Mouse (Mus musculus) right cerebral cortex, postnatal 25 days (tissue): ENCODE measurements at regions not wholly inside any gene's neighbourhood (a gene's known extent, or its start where the extent isn't known, plus 50 kb on each side); places are given as distances from the start of the nearest gene placed in this dataset.

Experiments used
- DNase-seq: peaks from one replicate; pipeline ENCODE4 v3.0.0; 2022

- DNase-seq, result no peak
These were observed 350.5 kb upstream of the Fam92a start for GRCm38 (mm10) chr4:12522358-12522757.

DNA sequence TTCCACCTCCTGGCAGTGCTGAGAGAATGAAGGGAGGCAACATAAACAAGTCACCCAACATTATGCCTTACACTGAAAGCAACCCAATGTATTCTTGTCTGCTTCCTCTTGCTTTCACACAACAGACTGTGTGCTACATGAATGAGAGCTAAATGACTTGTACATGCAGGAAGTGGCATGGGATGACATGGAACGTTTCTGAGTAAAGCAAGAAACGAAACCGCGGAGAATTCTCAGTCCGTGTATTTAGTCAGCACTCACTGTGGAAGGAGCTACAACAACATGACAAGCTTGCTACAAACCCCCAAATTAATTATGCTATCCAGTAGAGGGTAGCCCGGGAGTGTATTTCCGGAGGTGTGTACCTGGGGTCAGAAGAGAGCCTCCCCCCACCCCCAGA is 349.4 kb upstream of the Fam92a start:
- no peak for DNase-seq

DNA sequence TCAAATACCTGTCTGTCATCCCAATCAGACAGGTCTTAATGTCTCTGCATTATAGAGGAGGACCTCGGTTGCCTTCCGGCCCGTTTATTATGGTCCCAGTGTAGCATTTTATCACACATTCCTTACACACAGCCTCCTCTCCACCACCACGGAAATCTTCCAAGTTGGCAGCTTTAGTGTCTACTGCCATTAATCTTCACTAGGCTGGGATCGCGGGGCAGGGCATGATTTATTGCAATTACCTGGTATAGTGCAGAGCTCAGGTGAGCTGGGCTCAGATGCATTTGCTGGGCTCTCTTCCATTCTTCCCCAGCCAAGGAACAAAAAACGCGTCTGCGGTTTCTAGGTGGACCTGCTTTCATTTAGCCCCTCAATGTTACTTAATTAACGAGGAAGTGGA is 344.7 kb upstream of the Fam92a start:
- DNase-seq, result no peak

GRCm38 (mm10) chr4:12511656-12512385 is 340.0 kb upstream of the Fam92a start:
- peak; percentile 77 for DNase-seq

DNA sequence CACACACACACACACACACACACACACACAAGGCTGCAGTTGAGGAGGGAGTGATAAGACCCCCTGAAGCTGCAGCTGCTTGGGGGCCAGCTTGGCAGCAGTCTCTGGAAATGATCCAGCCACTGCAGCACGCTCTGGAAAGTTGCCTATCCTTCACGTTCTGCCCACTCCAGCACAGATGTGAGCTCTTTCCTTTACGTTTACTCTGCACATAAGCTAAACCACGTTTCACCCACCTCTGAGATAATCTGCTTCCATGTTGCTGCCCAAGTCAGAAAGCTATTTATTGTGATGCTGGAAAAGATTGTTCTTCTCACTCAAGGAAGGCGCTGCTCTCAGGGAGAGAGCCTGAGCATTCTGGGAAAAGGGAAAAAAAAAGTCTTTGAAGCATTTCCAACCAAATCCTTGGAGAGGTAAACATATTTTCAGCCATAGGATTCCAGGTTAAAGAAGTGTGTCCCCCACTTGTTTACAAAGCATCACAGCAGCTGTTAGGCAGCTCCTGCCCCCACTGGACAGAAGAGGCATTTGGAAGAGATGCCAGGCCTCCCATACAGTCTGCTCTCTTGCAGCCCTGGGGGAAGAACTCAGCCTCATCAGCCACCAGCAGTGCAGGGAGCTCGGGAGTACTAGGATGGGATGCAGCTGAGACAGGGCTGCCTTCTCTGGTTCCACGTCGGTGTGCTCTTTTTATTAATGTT is 335.2 kb upstream of the Fam92a start:
- DNase-seq, result no peak

DNA sequence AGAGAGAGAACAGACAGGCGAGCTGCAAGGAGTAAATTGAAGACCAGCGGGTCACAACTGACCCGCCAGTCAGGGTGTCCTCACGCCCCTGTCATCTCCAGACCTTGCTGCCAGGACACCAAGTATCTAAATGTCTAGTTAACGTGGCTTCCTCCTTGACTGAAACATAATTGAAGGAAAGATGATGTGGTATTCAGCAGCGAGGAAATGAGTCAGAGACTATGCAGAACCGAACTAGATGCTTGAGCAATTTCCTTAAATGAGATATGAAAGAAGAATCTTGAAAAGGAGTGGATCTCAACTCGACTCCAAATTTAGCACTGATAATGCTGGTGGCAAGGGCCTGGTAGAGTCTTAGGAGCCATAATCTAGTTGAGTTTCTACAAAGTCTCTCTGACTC is 329.3 kb upstream of the Fam92a start:
- no peak for DNase-seq

- DNase-seq, result no peak
These were observed 326.6 kb upstream of the Fam92a start for GRCm38 (mm10) chr4:12498426-12498825.

DNA sequence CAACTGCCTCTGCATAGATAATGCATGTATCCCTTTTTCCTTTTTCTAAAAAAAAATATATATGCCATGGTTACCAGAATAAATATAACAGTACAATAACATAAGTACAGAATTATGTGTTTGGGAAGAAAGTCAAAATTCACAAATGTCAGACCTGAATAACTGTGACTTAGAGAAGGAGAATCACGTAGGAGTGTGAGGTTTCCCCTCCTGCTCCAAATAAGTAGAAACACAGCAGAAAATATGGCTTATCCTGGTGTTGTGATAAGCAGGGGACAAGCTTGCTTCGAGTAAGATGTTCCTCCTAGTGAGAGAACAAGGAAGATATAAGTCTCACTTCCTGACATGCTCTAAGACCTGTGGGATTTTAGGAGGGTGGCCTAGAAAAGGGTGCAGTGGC is 320.7 kb upstream of the Fam92a start:
- no peak for DNase-seq

- DNase-seq, result no peak
These were observed 319.5 kb upstream of the Fam92a start for GRCm38 (mm10) chr4:12491306-12491705.

DNA sequence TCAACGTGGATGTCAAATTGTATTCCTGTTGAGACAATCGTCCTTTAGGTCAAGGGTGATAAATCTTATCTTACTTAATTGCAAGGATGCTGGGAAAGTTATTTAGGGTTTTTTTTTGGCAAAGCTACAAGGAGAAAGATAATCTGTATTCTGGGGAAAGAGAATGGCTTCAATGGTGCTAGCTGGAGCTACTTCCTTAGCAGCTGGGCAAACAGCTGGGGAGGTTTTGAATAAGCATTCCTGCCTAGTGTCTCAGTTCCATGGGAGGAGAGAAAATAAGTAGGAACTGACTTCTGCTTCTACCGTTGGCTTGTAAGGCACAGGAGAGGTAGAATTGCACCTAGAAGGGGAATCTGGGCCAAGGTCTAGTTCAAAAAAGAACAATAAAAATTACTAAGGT is 318.3 kb upstream of the Fam92a start:
- no peak for DNase-seq

DNA sequence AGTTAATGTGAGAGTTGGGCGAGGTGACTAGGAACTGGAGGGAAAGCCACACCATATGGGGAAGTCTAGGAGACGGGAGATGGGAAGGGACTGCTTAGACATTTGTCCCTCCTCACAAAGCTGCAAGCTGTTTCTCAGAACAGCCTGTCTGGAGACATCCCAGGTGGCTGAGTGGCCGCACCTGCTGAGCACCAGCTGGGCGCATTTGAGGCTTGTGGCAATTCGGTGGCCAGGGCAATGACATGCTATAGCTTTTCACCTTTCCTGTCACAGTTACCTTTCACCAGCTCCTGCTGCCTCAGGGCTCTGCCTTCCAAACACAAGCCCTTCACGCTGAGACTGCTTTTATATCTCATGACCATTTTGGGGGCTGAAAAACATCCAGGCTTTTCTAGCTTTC is 317.5 kb upstream of the Fam92a start:
- DNase-seq, result peak; percentile 19

- DNase-seq, result no peak
These were observed 309.7 kb upstream of the Fam92a start for GRCm38 (mm10) chr4:12481481-12481880.

- no peak for DNase-seq
These were observed 304.9 kb upstream of the Fam92a start for GRCm38 (mm10) chr4:12476717-12477116.

GRCm38 (mm10) chr4:12474981-12475568 is 303.3 kb upstream of the Fam92a start:
- DNase-seq, result no peak

DNA sequence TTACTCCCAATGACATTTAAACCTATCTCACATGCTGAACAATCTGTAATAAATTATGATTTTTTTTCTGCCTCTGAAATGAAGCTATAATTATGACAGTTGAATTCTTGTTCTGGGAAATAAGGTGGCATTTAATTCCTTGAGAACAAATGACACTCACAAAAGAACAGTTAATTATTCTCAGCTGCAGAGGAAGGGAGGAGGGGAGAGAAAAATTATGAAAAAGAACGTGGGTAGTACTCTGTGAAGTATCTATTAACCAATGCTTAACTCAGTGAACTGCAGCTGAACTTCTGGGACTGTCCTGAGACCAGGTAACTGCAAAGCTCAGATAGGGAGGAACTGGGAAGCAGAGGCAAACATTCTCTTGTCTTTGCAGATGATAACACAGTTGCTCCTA is 302.6 kb upstream of the Fam92a start:
- DNase-seq, result no peak

DNA sequence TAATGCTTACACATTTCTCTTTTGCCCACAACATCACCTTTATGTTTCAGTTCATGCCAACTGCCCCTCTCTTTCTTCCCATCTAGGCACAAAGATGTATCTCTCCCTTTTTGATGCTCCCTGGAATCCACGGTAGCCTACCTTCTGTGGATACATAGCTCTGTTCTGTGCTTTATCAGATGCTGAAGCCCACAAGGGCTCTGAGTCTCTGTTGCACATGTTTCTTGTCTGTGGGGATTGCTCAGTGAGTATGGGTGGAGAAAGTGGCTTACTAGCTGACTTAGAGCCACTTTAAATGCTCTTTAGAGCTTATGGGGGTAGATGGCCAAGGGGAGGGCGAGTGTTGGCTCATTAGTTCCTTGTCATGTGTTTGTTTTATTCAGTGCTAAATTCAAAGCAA is 289.9 kb upstream of the Fam92a start:
- no peak for DNase-seq

- DNase-seq, result no peak
These were observed 289.4 kb upstream of the Fam92a start for GRCm38 (mm10) chr4:12461251-12461650.

GRCm38 (mm10) chr4:12457978-12458597 is 286.3 kb upstream of the Fam92a start:
- no peak for DNase-seq

GRCm38 (mm10) chr4:12452086-12452485 is 280.3 kb upstream of the Fam92a start:
- no peak for DNase-seq

- no peak for DNase-seq
These were observed 253.7 kb upstream of the Fam92a start for GRCm38 (mm10) chr4:12425507-12425906.

DNA sequence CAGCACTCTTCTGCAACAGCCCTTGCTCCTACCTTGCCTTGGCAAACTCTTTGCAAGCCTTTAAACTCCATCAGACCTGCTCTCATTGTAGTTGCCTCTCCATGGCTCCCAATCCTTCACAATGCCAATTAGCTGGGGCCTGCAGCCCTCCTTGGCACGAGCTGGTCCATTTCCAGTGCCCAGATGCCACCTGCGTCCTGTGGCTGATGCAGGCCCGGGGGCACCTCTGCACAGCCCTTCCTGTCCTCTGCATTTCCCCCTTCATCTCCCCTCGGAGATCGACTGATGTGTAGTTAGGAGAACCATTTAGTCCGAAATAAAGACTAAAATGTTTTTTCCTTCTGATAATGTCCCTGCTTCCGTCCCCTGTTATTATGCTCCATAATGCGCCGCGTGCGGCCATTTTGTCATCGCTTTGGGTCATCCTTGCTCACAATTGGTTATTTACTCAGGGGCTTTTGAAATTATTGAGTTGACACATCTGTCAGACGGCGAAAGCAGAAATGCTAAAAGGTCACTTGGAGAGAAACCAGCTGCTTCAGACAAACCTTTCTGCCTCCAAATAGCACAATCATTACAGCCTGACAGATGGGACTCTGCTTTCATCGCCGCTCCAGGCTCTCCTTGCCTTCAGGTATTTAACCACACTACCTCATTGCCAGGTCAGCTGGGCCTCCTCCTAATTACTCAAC is 250.0 kb upstream of the Fam92a start:
- DNase-seq, result no peak

GRCm38 (mm10) chr4:12418086-12418485 is 246.3 kb upstream of the Fam92a start:
- DNase-seq, result no peak

DNA sequence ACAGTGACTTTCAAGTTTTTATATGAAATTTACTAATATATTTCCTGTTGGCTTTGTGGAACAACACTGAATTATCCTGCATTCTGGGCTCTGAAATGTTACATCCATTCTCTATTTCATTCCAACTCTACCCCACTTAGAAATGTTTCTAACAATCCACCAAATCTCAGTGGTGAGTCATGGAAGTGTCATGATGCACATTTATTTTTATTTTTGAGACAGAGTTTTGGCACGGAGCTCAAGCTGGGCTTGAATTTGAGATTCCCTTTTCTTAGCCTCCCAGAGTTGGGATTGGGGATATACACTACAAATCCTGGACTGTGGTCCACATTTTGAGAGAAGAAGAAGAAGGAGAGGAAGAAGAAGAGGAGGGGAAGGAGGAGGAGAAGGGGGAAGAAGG is 223.5 kb upstream of the Fam92a start:
- no peak for DNase-seq
